Mouse (Mus musculus): ENCODE data around the gene Tmem29.

DNA sequence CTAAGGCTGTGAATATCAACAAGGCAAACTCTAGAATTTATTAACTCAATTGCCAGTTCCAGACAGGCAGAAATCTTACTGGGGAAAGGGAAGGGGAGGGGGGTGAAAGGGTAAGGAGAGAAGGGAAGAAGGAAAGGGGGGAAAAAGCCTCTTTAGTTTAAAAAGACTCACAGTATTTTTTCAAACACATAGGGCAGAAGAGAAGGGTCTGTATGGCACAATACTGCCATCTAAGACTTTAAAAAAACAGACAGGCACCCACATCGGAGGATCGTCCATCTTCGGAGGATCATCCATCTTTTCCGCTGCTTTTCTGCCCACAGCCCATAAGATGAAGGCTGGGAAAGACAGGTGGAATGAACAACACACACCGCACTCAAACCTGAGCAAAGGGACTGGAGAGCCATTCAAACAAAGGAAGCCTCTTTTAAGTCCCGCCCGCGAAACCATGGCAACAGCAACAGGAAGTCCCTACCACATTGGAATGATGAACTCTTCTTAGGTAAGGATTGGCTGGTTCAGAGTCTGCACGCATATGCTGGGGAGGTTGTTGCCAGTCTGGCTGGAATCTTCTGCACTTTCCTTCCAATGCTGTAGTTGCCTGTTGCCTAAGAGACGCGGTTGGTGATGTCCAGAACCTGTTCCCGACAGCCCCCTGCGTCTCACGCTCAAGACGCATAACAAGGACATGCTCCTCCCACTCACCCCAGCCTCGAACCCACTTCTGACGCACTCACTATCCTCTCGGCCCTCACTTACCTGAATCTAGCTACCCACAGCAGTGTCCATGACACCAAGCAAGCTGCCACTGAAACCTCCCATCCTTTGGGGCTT lies 18.2 kb downstream of the Tmem29 start:
- TF ChIP-seq CTCF (IDR thresholded peaks at IDR 0.05; ENCODE audit: borderline replicate concordance, insufficient read depth, low read length) (no peak), POLR2A (IDR thresholded peaks at IDR 0.05; ENCODE audit: low read depth, low read length) (0 out of 2 replicates have a peak, but pooled peaks have one; percentile 19)
